Mouse (Mus musculus) layer of hippocampus, adult 6 months (tissue): ENCODE results near the gene Hpn. TPM values are rescaled to one million over a fixed set of nuclear protein-coding genes. Genes with fewer than 3 reads are reported as not detected.

Source experiments
- long read RNA-seq, 2 experiments: library from polyadenylated mRNA; unstranded; transcript quantifications; one replicate each; pipeline ENCODE4 v2.0.0; 2019 to 2020
- polyA plus RNA-seq: library from polyadenylated mRNA; unstranded; fragments of <200 nt; fragmentation: Nextera tagmentation; gene quantifications from 2 replicates; pipeline ENCODE4 v1.2.3, GENCODE M21; 2021

Gene Hpn
- 0.44 and 0.48 TPM in 2 replicates for polyA plus RNA-seq
- long read RNA-seq, experiment 1, result 0 reads
- long read RNA-seq, experiment 2, partial matches to known transcripts, result 1 of 1 reads
- long read RNA-seq, experiment 2, other reads (novel, unspliced or antisense), result 0 of 1 reads

GRCm38 (mm10) chr7:31115182-31115581, at the start of gene Hpn:
Hpn (minus strand) TSS chr7:31115290.

GRCm38 (mm10) chr7:31155296-31156033, 40.4 kb upstream of the Hpn start, which contains the start of gene Gramd1a:
Gramd1a (minus strand) TSS chr7:31155896.

GRCm38 (mm10) chr7:31126851-31127724, 12.0 kb upstream of the Hpn start, which contains the start of gene Scn1b:
Scn1b (minus strand) TSS chr7:31127003.

DNA sequence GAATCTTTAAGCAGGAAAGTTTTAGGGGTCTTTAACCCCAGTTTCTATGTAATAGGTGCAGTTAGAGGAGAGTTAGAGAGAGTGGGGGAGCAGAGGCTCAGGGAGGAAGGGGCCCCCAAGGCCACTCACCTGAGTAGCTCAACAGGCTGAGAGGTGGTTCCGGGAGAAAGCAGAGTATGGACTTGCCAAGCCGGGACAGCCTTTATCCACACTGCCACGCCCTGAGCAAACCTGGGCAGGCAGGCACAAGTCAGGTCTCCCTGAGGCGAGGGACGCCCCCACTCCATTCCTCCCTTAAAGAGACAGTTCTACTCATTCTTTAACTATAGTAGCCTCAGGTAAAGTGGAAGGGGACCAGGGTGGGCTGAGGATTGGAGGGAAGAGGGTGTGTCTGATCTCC, 38.6 kb downstream of the Hpn start, which contains the start of gene Fxyd3:
TSS of gene Fxyd3 (minus strand) at position 213 of the 400 bp plus-strand sequence.

DNA sequence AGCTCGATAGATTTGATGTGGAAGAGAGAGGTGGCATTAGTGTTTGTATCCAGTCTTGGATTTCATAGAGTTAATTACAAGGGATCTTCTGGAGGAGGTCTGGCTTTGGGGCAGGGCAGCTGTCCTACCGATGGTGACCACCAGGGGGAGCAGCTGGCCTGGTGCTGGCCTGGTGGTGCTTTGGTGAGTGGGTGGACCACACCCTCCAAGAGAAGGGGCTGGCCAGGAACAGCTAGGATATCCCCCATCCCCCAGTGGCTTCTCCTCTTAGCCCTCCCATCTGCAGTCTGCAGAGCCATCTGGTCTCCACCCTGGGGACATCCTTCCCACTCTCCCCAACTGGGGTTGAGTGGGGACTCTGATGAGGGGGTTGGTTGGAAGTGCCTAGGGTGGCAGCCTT, 56.0 kb downstream of the Hpn start, which contains the start of gene Lgi4:
TSS of gene Lgi4 (plus strand) at position 235 of the 400 bp plus-strand sequence.

DNA sequence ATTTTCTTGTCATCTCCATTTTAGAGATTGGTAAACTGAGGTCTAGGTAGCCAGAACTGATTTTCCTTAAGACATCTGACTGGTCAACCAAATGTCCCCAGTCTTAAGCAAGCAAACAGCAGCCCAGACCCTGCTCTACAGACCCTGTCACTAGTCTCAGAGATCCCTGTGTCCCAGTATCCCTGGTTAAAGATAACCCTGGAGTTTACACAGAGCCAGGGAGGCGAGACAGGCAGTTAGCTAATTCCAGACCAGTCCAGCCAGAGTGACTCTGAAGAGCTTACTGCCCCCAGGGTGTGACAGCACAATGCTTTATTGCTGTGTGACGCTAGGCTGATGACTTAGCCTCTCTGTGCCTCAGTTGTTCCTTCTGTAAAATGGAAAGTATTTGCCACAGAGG, 58.0 kb downstream of the Hpn start, which contains the start of gene Fxyd1:
TSS of gene Fxyd1 (minus strand) at position 129 of the 400 bp plus-strand sequence.

GRCm38 (mm10) chr7:31051321-31052021, 63.6 kb downstream of the Hpn start, which contains the start of gene Fxyd7:
Fxyd7 (minus strand) TSS chr7:31051467.

Other genes with a start within 250 kb of the Hpn start
- 0.04 and 0.13 TPM in 2 replicates for gene Cd22, start 234.9 kb downstream of the Hpn start, polyA plus RNA-seq
- 78.5 and 92.5 TPM in 2 replicates for gene Mag, start 200.4 kb downstream of the Hpn start, polyA plus RNA-seq
- not detected in 2 replicates for gene Hamp2, start 190.6 kb downstream of the Hpn start, polyA plus RNA-seq
- not detected in 2 replicates for gene Hamp, start 171.3 kb downstream of the Hpn start, polyA plus RNA-seq
- 13.1 and 13.9 TPM in 2 replicates for gene Usf2, start 158.5 kb downstream of the Hpn start, polyA plus RNA-seq
- 6.0 and 7.0 TPM in 2 replicates for gene Lsr, start 141.8 kb downstream of the Hpn start, polyA plus RNA-seq
- 0.11 and 0.83 TPM in 2 replicates for gene Fam187b, start 141.5 kb downstream of the Hpn start, polyA plus RNA-seq
- gene Fxyd5, start 72.8 kb downstream of the Hpn start, polyA plus RNA-seq, result 10.3 and 15.4 TPM in 2 replicates
- 175 and 204 TPM in 2 replicates for gene Fxyd7, start 63.8 kb downstream of the Hpn start, polyA plus RNA-seq
- 223 and 537 TPM in 2 replicates for gene Fxyd1, start 58.1 kb downstream of the Hpn start, polyA plus RNA-seq
- 6.2 and 7.4 TPM in 2 replicates for gene Lgi4, start 55.9 kb downstream of the Hpn start, polyA plus RNA-seq
- 0.97 and 1.5 TPM in 2 replicates for gene Fxyd3, start 38.6 kb downstream of the Hpn start, polyA plus RNA-seq
- 62.7 and 80.2 TPM in 2 replicates for gene Scn1b, start 11.7 kb upstream of the Hpn start, polyA plus RNA-seq
- gene Gramd1a, start 40.6 kb upstream of the Hpn start, polyA plus RNA-seq, result 48.8 and 55.0 TPM in 2 replicates
- not detected in 2 replicates for gene Scgb2b2, start 175.2 kb upstream of the Hpn start, polyA plus RNA-seq
- gene Scgb1b2, start 176.5 kb upstream of the Hpn start, polyA plus RNA-seq, result not detected in 2 replicates
- gene Scgb2b3, start 246.8 kb upstream of the Hpn start, polyA plus RNA-seq, result not detected in 2 replicates